Mouse (Mus musculus): ENCODE measurements around the gene Iars2. TPM values are rescaled to one million over a fixed set of nuclear protein-coding genes. Genes with fewer than 3 reads are reported as not detected.

The Iars2 gene
- polyA plus RNA-seq, 1 experiment from 2014 or later, result 18.4 TPM

DNA sequence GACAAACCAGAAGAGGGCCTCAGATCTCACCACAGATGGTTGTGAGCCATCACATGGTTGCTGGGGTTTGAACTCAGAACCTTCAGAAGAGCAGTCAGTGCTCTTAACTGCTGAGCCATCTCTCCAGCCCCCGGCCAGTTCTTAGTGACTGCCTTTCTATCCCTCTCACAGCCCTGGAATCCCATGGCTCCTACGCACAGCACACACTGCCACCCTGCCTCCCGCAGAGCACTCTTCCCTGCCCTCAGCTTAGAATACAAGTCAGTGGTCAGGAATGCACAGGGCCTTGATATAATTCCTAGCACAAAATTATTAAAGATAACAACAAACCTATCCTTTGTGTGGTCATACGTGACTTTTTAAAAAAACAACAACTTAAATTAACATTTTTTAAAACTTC, 14.7 kb downstream of the Iars2 start:
- no peak overlapping the region for H3K9ac ChIP-seq
- 91% methylated on average over 4 of the region's 4 CpGs for WGBS
- no peak overlapping the region for H3K27ac ChIP-seq
- no peak for DNase-seq (ENCODE audit: low spot score)
- no peak for ATAC-seq (ENCODE audit: low FRiP score)
- H3K4me2 ChIP-seq (replicated peaks), result no peak overlapping the region
- H3K36me3 ChIP-seq (replicated peaks; ENCODE audit: control insufficient read depth, insufficient read depth), result peaks cover 78% of the 10 kb centered on the region
- no peaks in the 10 kb centered on the region for H3K27me3 ChIP-seq (ENCODE audit: control insufficient read depth, insufficient read depth, low read length)
- no peaks in the 10 kb centered on the region for H3K4me1 ChIP-seq (replicated peaks; ENCODE audit: control insufficient read depth, insufficient read depth, low read length)
- H3K9me3 ChIP-seq (ENCODE audit: control insufficient read depth, low read length), result no peaks in the 10 kb centered on the region
- H3K4me3 ChIP-seq (replicated peaks; ENCODE audit: low read length), result no peak overlapping the region

DNA sequence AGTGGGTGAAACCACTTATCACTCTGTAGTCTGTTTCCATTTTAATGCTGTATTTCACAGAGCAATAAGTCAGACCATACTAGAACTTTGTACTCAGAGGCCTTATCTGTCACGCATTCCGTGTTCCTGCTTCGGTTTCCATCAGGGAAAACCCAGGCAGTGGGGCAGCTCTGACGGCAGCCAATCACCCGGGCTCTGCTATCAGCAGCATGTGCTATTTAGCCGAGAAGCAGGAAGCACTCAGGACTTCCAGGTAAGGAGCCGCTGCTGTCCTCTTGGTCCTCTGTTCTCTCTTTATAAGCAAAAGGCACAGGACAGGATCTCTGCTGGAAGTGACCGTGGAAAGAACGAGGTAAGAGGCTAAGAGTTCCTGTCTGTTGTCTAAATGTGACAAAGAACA, 17.2 kb downstream of the Iars2 start:
- no peak overlapping the region for H3K27ac ChIP-seq
- no peak overlapping the region for H3K4me3 ChIP-seq (replicated peaks; ENCODE audit: low read length)
- no peak for ATAC-seq (ENCODE audit: low FRiP score)
- DNase-seq (ENCODE audit: low spot score), result no peak
- no peak overlapping the region for H3K4me2 ChIP-seq (replicated peaks)
- no peak overlapping the region for H3K9ac ChIP-seq
- WGBS, result 94% methylated on average over 9 of the region's 9 CpGs
- H3K27me3 ChIP-seq (ENCODE audit: control insufficient read depth, insufficient read depth, low read length), result no peaks in the 10 kb centered on the region
- no peaks in the 10 kb centered on the region for H3K9me3 ChIP-seq (ENCODE audit: control insufficient read depth, low read length)
- peaks cover 72% of the 10 kb centered on the region for H3K36me3 ChIP-seq (replicated peaks; ENCODE audit: control insufficient read depth, insufficient read depth)
- H3K4me1 ChIP-seq (replicated peaks; ENCODE audit: control insufficient read depth, insufficient read depth, low read length), result no peaks in the 10 kb centered on the region

DNA sequence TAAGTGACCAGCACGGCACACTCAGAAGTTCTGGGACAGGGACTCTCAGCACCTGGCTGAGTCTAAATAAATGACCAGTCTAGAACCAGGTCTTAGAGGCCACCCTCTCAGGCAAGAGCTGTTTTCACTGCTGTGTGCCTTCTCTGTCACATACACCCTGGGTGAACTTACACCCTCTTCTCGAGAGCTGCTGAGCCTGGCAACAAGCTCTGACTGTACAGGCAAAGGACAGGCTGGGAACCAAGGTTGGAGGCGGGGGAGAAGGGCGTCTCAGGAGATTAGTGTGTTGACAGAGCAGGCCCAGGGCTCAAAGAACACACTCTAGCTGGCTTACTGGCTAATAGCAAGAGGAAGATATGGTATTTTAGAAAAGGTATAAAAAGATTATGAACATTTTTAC, 20.3 kb downstream of the Iars2 start:
- WGBS, result 85% methylated on average over 4 of the region's 4 CpGs
- Histone ChIP-seq H3K36me3 (replicated peaks; ENCODE audit: control insufficient read depth, insufficient read depth) (peaks cover 43% of the 10 kb centered on the region), H3K27me3 (ENCODE audit: control insufficient read depth, insufficient read depth, low read length) (no peaks in the 10 kb centered on the region), H3K4me3 (replicated peaks; ENCODE audit: low read length) (no peak overlapping the region), H3K9me3 (ENCODE audit: control insufficient read depth, low read length) (no peaks in the 10 kb centered on the region), H3K9ac (no peak overlapping the region), H3K4me1 (replicated peaks; ENCODE audit: control insufficient read depth, insufficient read depth, low read length) (no peaks in the 10 kb centered on the region), H3K27ac (no peak overlapping the region), H3K4me2 (replicated peaks) (no peak overlapping the region)
- no peak for DNase-seq (ENCODE audit: low spot score)
- ATAC-seq (ENCODE audit: low FRiP score), result no peak

DNA sequence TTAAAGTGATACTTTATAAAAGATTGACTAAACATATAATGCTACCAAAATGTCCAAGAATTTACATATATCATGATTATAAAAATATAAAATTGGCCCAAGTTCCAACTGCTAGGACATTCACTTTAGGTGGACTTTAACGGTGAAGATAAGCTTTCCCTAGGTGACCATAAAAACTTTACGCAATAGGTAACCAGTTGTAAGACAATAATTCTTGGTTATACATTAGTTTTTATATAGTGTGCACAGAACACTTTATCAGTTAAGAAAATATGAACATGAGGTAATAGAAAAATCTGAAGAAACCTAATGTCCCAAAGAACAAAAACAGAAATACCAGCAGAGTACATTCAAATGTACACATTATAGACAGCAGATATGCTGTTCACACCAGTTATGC, 20.9 kb downstream of the Iars2 start:
- Histone ChIP-seq H3K27ac (no peak overlapping the region), H3K4me1 (replicated peaks; ENCODE audit: control insufficient read depth, insufficient read depth, low read length) (no peaks in the 10 kb centered on the region), H3K4me2 (replicated peaks) (no peak overlapping the region), H3K36me3 (replicated peaks; ENCODE audit: control insufficient read depth, insufficient read depth) (peaks cover 38% of the 10 kb centered on the region), H3K4me3 (replicated peaks; ENCODE audit: low read length) (no peak overlapping the region), H3K9ac (no peak overlapping the region), H3K27me3 (ENCODE audit: control insufficient read depth, insufficient read depth, low read length) (no peaks in the 10 kb centered on the region), H3K9me3 (ENCODE audit: control insufficient read depth, low read length) (no peaks in the 10 kb centered on the region)
- WGBS, result 96% methylated on average over 2 of the region's 2 CpGs
- DNase-seq (ENCODE audit: low spot score) (no peak), ATAC-seq (ENCODE audit: low FRiP score) (no peak)

DNA sequence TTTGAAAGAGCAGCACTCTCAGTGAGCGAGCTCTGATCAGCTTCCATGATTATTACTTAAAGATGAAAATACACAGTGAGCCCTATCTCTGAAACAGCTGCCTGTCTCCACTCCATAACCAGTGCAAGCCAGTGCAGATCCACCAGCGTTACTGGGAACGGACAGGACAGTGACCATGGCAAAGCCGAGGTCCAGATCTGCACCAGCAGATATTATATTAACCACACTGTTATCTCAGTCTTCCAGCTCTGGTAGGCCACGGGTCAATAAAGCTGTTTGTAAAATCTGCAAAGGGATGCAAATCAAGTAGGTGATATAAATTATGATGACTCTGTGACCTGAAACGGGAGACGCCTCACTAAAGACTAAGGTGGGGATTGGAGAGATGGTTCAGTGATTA, 21.6 kb downstream of the Iars2 start:
- 96% methylated on average over 7 of the region's 7 CpGs for WGBS
- no peak for DNase-seq (ENCODE audit: low spot score)
- no peaks in the 10 kb centered on the region for H3K4me1 ChIP-seq (replicated peaks; ENCODE audit: control insufficient read depth, insufficient read depth, low read length)
- no peak for ATAC-seq (ENCODE audit: low FRiP score)
- H3K27me3 ChIP-seq (ENCODE audit: control insufficient read depth, insufficient read depth, low read length), result no peaks in the 10 kb centered on the region
- H3K4me2 ChIP-seq (replicated peaks), result no peak overlapping the region
- no peak overlapping the region for H3K27ac ChIP-seq
- no peaks in the 10 kb centered on the region for H3K9me3 ChIP-seq (ENCODE audit: control insufficient read depth, low read length)
- peaks cover 38% of the 10 kb centered on the region for H3K36me3 ChIP-seq (replicated peaks; ENCODE audit: control insufficient read depth, insufficient read depth)
- H3K9ac ChIP-seq, result no peak overlapping the region
- no peak overlapping the region for H3K4me3 ChIP-seq (replicated peaks; ENCODE audit: low read length)

DNA sequence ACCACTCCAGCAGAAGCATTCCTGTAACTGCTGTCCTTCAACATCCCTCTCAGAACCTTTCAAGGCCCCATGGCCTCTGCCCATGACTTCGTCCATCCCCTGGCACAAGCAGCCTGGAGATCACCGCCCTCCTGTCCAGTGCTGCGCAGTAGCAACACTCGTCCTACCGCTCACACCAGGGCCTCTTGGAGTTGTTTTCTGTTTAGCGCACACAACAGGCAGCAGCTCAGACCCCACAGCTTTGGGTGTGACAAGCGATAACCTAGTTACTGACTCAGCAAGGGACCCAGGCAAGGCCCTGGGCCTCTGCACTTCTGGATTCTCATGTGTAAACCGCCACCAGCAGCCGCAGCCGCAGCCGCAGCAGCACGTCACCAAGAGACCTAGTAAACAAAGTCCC, 22.4 kb downstream of the Iars2 start:
- Histone ChIP-seq H3K9me3 (ENCODE audit: control insufficient read depth, low read length) (no peaks in the 10 kb centered on the region), H3K4me1 (replicated peaks; ENCODE audit: control insufficient read depth, insufficient read depth, low read length) (no peaks in the 10 kb centered on the region), H3K36me3 (replicated peaks; ENCODE audit: control insufficient read depth, insufficient read depth) (peaks cover 40% of the 10 kb centered on the region), H3K4me3 (replicated peaks; ENCODE audit: low read length) (no peak overlapping the region), H3K4me2 (replicated peaks) (no peak overlapping the region), H3K27ac (no peak overlapping the region), H3K9ac (no peak overlapping the region), H3K27me3 (ENCODE audit: control insufficient read depth, insufficient read depth, low read length) (no peaks in the 10 kb centered on the region)
- WGBS, result 98% methylated on average over 12 of the region's 12 CpGs
- ATAC-seq (ENCODE audit: low FRiP score) (no peak), DNase-seq (ENCODE audit: low spot score) (no peak)

DNA sequence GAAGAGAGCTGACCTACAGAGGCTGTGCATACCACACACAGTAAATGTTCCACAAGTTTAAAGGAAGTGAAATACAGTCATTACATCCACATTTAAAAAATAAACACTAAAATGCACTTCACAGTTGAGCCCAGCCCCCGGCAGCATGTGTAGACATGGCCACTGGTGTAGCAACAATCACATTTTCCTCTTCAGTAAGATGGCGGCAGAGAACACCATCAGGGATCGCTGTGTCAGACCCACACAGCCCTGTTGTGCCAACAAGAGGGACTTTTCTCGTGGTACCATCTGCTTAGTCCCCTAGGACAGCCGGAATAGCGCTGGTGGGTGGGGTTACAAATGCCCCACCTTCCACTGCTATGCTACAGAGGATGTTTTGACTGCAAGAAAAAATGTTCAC, 26.4 kb downstream of the Iars2 start:
- Histone ChIP-seq H3K27me3 (ENCODE audit: control insufficient read depth, insufficient read depth, low read length) (no peaks in the 10 kb centered on the region), H3K27ac (no peak overlapping the region), H3K9ac (no peak overlapping the region), H3K4me3 (replicated peaks; ENCODE audit: low read length) (no peak overlapping the region), H3K9me3 (ENCODE audit: control insufficient read depth, low read length) (no peaks in the 10 kb centered on the region), H3K36me3 (replicated peaks; ENCODE audit: control insufficient read depth, insufficient read depth) (peaks cover 34% of the 10 kb centered on the region), H3K4me1 (replicated peaks; ENCODE audit: control insufficient read depth, insufficient read depth, low read length) (no peaks in the 10 kb centered on the region), H3K4me2 (replicated peaks) (no peak overlapping the region)
- ATAC-seq (ENCODE audit: low FRiP score) (no peak), DNase-seq (ENCODE audit: low spot score) (no peak)
- 96% methylated on average over 6 of the region's 6 CpGs for WGBS

DNA sequence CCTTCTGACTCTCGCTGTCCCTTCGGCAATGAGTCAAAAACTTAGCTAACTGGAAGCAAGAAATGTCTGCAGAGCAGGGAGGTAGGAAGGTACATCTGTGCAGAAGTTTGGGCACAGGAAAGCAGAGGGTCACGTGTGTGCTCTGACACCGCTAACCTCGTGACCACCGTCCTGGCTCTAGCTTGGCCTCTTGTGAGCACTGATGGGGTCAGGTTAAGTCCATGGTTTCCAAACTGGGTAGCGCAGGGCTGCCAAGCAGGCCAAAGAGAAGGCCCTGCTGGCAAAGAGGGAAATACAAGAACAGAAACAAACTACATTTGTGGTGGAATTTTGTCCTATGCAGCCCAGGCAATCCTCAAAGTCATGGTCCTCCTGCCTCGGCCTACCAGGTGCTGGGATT, 30.7 kb downstream of the Iars2 start:
- Histone ChIP-seq H3K4me3 (replicated peaks; ENCODE audit: low read length) (no peak overlapping the region), H3K9me3 (ENCODE audit: control insufficient read depth, low read length) (no peaks in the 10 kb centered on the region), H3K27me3 (ENCODE audit: control insufficient read depth, insufficient read depth, low read length) (no peaks in the 10 kb centered on the region), H3K27ac (no peak overlapping the region), H3K4me1 (replicated peaks; ENCODE audit: control insufficient read depth, insufficient read depth, low read length) (no peaks in the 10 kb centered on the region), H3K4me2 (replicated peaks) (no peak overlapping the region), H3K9ac (no peak overlapping the region), H3K36me3 (replicated peaks; ENCODE audit: control insufficient read depth, insufficient read depth) (peaks cover 68% of the 10 kb centered on the region)
- DNase-seq (ENCODE audit: low spot score) (no peak), ATAC-seq (ENCODE audit: low FRiP score) (no peak)
- 96% methylated on average over 8 of the region's 8 CpGs for WGBS

DNA sequence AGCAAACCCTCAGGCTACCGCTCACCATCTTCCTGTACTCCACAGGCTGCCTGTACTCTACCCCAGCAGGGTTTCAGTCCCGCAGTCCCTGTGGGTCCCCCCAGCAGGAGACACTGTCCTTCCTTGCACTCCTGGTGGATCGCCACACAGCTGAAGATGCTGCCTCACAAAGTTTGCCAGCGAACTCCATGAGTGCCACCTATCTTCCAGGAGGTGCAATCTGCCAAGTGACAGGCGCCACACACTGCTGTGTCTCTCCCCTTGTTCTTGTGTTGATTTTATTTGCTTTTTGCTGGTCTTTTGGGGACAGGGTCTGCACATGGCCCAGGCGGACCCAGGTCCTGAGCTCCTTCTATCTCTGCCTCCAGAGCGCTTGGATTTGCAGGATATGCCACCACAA, 32.3 kb downstream of the Iars2 start:
- 91% methylated on average over 7 of the region's 7 CpGs for WGBS
- Histone ChIP-seq H3K4me3 (replicated peaks; ENCODE audit: low read length) (no peak overlapping the region), H3K4me2 (replicated peaks) (no peak overlapping the region), H3K9me3 (ENCODE audit: control insufficient read depth, low read length) (no peaks in the 10 kb centered on the region), H3K9ac (no peak overlapping the region), H3K36me3 (replicated peaks; ENCODE audit: control insufficient read depth, insufficient read depth) (peaks cover 70% of the 10 kb centered on the region), H3K4me1 (replicated peaks; ENCODE audit: control insufficient read depth, insufficient read depth, low read length) (no peaks in the 10 kb centered on the region), H3K27ac (no peak overlapping the region), H3K27me3 (ENCODE audit: control insufficient read depth, insufficient read depth, low read length) (no peaks in the 10 kb centered on the region)
- ATAC-seq (ENCODE audit: low FRiP score), result no peak
- DNase-seq (ENCODE audit: low spot score), result no peak

DNA sequence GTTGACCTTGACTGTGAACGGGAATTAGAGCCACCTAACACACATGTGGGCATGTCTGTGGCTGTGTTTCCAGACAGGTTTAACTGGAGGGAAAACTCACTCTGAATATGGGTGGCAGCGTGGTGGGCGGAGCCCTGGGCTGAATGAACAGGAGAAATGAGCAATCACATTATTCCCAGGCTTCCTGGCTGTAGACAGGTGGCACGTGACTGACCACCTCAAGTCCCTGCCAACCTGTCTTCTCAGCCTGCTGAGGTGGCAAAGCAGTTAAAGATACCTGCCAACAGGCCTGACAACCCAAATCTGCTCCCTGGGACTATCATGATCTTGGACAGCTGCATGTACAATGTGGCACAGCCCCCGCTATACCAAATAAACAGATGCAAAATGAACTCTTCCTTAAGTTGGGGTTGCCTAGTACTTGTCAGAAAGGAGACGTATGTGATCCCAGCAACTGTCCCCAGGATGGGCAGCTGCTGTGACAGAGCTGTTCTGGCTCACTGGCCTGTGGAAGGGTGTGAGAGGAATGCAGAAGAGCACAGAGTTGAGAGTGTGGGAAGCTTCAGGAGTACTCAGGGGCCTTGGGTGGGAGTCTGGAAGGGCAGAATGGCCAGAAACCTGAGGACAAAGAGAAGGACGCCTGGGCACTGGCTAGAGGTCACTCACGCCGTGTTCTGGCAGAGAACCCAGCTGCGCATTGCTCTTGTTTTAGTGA, 36.4 kb downstream of the Iars2 start:
- no peak for DNase-seq (ENCODE audit: low spot score)
- H3K4me2 ChIP-seq (replicated peaks), result no peak overlapping the region
- H3K9ac ChIP-seq, result no peak overlapping the region
- no peaks in the 10 kb centered on the region for H3K27me3 ChIP-seq (ENCODE audit: control insufficient read depth, insufficient read depth, low read length)
- ATAC-seq (ENCODE audit: low FRiP score), result no peak
- H3K4me1 ChIP-seq (replicated peaks; ENCODE audit: control insufficient read depth, insufficient read depth, low read length), result no peaks in the 10 kb centered on the region
- no peaks in the 10 kb centered on the region for H3K9me3 ChIP-seq (ENCODE audit: control insufficient read depth, low read length)
- peaks cover 87% of the 10 kb centered on the region for H3K36me3 ChIP-seq (replicated peaks; ENCODE audit: control insufficient read depth, insufficient read depth)
- H3K27ac ChIP-seq, result no peak overlapping the region
- no peak overlapping the region for H3K4me3 ChIP-seq (replicated peaks; ENCODE audit: low read length)
- WGBS, result 94% methylated on average over 10 of the region's 10 CpGs

All from hindbrain, embryonic 14.5 days (tissue).